Mouse (Mus musculus) cerebellum, adult 11-12 months (tissue): ENCODE results near the gene Gm47995.
"Not testable (repeated sequence)": the region's sequence is repeated elsewhere in the genome, so short reads cannot be mapped to it uniquely, and the experiment has no call there.

Source experiments
- DNase-seq: peaks from one replicate; pipeline ENCODE4 v3.0.0; 2022

Gene Gm47995

DNA sequence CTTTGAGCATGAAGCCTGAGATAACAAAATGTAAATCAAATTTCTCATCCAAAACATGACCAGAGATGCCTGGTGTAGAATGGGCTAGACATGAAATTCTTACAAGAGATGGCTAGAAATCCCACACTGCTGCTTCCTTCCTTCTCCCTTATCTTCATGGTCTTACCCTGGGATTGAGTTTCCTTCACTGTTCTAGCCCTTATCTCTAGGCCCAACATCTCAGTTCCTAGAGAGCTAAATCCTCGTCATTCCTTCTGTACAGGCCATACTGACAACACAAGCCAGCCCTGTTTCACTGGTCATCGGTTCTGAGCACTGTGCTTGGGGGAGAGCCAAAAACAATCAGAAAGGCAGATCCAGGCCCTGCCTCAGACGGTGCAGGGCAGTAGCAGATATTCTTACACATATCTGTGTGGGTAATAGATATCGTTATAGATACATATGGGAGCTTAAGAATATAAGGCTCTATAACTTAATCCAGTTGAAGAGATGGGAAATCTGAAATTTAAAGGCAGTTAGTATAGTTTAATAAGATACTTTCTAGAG lies 11.3 kb upstream of the Gm47995 start:
- not testable (repeated sequence) for DNase-seq

DNA sequence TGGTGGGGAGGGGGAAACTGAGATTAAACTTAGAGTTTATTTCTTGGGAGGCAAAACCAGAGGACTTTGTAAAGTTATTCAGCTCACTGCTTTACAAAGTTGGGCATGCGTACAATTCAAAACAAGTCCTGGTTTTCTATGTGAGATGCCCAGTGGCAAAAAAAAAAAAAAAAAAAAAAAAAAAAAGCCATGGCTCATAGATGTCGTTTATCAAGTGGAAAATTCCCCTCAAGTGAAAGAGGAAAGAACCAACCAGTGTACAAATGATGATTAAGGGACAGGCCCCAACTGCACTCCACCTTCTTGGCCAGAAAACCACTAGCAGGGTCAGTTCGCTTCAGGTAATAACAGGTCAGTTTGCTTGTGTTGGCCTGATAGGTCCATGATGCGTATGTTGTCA lies 9.8 kb upstream of the Gm47995 start:
- DNase-seq = no peak

DNA sequence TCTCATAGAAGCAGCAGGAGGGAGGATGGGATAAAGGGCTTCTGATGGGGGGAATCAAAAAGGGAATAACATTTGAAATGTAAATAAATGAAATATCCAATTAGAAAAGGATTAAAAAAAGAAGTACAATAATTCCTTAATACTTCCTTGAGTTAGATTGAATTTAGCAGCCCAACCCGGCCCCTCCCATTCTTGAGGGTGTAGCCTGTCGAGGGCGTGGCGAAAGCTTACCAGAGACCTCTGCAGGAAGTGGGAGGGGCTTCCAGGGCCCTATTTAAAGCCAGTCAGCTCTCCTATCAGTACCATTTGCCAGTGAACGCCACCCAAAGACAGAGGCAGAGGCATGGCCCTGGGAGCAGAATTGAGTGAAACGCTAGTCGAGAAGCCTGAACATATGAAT lies 6.2 kb upstream of the Gm47995 start, which contains the start of gene Gm8947:
Gene Gm8947, plus strand, starts transcription at position 302 of the 400 bp plus-strand sequence.
- not testable (repeated sequence) for DNase-seq

DNA sequence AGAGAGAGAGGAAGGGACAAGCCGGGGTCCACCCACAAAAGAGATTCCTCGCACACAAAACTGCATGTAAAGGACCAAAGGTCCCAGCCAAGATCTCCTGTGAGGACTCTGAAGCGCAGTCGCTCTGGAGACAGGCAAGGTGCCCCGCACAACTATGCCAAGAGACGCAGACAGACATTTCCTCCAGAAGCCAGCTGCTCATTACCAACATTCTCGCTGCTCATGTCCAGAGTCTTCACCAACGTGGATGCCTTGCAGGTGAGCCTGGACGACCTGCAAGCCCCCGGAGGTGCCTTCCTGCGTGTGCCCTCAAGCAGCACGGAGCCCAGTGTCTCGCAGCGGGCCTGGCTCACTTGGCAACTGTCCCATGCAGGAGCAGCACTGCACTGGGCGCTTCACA lies 5.5 kb upstream of the Gm47995 start:
- not testable (repeated sequence) for DNase-seq

DNA sequence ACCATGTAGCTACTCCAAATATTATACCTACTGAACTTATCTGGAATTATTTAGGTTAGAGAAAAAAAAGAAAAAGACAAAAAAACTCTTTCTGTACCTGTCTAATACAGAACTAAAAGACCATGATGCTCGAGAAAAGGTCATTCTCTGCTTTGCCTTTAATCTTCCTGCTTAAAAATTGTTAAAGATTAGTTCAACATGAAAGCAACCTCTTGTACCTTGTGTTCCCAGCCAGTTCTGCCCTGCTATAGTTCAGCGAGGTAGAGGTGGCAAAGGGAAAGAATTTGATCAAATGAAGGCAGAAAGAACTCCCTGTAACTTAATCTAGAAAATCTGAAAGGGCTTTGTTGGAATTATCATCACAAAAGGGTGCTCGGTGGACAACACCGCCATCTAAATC lies 2.3 kb upstream of the Gm47995 start:
- not testable (repeated sequence) for DNase-seq

DNA sequence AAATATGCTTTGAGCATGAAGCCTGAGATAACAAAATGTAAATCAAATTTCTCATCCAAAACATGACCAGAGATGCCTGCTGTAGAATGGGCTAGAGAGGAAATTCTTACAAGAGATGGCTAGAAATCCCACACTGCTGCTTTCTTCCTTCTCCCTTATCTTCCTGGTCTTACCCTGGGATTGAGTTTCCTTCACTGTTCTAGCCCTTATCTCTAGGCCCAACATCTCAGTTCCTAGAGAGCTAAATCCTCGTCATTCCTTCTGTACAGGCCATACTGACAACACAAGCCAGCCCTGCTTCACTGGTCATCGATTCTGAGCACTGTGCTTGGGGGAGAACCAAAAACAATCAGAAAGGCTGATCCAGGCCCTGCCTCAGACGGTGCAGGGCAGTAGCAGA lies 1.6 kb upstream of the Gm47995 start:
- not testable (repeated sequence) for DNase-seq

DNA sequence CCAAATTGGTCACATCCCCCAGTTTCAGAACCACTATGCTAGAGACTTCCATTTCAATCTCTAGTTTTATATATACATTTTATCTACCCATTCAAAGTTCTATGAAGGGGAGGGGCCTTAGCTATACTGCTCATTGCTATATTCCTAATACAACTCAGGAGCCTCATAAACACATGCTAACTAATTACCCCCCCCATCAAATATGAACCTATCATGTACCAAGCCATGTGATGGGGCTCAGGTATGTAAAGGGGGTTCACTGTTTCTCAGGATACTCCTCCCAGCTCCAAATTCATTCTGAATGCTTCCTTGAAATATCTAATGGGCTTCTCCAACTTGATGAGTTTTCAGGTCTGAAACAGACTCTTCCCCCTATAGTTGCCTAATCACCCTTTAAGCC lies 2.4 kb downstream of the Gm47995 start:
- DNase-seq = not testable (repeated sequence)

DNA sequence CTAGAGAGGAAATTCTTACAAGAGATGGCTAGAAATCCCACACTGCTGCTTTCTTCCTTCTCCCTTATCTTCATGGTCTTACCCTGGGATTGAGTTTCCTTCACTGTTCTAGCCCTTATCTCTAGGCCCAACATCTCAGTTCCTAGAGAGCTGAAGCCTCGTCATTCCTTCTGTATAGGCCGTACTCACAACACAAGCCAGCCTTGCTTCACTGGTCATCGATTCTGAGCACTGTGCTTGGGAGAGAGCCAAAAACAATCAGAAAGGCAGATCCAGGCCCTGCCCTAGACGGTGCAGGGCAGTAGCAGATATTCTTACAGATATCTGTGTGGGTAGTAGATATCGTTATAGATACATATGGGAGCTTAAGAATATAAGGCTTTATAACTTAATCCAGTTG lies 4.5 kb downstream of the Gm47995 start:
- DNase-seq = not testable (repeated sequence)

DNA sequence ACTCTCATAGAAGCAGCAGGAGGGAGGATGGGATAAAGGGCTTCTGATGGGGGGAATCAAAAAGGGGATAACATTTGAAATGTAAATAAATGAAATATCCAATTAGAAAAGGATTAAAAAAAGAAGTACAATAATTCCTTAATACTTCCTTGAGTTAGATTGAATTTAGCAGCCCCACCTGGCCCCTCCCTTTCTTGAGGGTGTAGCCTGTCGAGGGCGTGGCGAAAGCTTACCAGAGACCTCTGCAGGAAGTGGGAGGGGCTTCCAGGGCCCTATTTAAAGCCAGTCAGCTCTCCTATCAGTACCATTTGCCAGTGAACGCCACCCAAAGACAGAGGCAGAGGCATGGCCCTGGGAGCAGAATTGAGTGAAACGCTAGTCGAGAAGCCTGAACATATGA lies 5.6 kb downstream of the Gm47995 start, which contains the start of gene 3110040M04Rik:
Gene 3110040M04Rik, plus strand, starts transcription at position 304 of the 400 bp plus-strand sequence.
- DNase-seq = not testable (repeated sequence)

DNA sequence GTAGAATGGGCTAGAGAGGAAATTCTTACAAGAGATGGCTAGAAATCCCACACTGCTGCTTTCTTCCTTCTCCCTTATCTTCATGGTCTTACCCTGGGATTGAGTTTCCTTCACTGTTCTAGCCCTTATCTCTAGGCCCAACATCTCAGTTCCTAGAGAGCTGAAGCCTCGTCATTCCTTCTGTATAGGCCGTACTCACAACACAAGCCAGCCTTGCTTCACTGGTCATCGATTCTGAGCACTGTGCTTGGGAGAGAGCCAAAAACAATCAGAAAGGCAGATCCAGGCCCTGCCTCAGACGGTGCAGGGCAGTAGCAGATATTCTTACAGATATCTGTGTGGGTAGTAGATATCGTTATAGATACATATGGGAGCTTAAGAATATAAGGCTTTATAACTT lies 10.2 kb downstream of the Gm47995 start:
- DNase-seq = not testable (repeated sequence)

DNA sequence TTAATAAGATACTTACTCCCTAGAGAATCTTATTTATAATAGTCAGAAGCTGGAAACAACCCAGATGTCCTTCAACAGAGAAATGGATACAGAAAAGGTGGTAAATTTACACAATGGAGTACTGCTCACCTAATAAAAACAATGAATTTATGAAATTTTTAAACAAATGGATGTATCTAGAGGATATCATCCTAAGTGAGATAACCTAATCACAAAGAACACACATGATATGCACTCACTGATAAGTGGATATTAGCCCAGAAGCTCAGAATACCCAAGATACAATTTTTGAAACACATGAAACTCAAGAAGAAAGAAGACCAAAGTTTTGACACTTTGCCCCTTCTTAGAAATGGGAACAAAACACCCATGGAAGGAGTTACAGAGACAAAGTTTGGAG lies 10.7 kb downstream of the Gm47995 start:
- not testable (repeated sequence) for DNase-seq

DNA sequence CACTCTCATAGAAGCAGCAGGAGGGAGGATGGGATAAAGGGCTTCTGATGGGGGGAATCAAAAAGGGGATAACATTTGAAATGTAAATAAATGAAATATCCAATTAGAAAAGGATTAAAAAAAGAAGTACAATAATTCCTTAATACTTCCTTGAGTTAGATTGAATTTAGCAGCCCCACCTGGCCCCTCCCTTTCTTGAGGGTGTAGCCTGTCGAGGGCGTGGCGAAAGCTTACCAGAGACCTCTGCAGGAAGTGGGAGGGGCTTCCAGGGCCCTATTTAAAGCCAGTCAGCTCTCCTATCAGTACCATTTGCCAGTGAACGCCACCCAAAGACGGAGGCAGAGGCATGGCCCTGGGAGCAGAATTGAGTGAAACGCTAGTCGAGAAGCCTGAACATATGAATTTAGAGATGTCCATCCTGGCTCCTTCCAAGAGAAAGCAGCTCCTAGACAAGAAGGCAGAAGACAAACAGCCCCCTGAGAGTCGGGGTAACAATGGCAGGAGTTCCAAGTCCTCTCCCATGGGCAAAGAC lies 11.6 kb downstream of the Gm47995 start, which contains the start of gene Gm47996:
Gene Gm47996, plus strand, starts transcription at position 308 of the 532 bp plus-strand sequence.
- DNase-seq = not testable (repeated sequence)

DNA sequence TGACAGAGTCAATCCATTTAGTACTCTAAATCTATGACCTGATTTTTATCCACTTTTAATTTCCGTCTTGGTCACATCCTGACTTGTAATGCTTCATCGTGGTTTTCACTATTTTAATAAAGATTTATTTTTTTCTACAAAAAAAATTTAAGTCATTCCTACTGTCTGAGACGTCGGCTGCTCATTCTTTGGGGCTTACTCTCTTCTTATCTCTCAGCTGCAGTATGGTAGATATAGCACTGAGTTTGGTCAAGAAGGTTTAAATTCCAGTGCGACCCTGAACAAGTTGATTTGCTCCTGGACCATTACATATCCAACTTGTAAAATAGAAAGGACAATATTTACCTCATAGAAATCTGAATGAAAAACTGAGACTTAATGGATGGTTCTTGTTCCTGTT lies 13.4 kb downstream of the Gm47995 start:
- DNase-seq = not testable (repeated sequence)

DNA sequence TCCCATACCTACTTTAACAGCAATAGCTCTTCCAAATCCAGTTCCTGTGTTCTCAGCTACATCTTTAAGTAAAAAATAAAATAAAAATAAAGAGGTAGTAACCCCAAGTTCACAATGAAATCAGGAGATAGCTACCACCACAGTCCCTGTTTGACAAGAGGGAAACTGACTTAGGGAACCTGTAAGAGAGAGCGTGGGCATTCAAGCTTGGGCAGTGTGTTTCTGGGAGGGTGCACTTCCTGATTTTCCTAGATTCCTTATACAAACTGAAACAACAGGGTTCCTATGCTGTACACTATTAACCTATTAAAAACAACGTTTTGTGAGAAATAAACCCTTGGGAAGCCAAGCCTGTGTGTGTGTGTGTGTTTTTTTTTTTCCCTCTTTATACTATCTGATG lies 16.6 kb downstream of the Gm47995 start:
- no peak for DNase-seq

DNA sequence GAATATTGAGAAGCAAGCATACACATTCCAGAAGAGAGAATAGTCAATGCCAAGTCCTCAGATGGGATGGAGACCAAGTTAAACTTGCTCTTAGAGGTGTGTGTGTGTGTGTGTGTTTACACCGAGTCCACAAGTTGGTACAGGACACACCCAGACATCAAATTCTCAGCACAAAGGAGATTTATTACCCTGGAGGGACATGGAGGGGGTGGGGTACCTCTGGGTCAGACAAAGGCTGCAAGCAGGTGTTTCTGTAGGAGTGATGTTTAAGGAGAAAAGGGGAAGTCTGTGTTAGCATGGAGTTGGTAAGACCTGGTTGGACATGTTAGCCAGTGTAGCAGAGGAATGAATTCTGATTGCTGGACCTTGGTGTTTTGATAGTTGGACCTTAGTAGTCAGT lies 17.7 kb downstream of the Gm47995 start:
- DNase-seq = no peak

DNA sequence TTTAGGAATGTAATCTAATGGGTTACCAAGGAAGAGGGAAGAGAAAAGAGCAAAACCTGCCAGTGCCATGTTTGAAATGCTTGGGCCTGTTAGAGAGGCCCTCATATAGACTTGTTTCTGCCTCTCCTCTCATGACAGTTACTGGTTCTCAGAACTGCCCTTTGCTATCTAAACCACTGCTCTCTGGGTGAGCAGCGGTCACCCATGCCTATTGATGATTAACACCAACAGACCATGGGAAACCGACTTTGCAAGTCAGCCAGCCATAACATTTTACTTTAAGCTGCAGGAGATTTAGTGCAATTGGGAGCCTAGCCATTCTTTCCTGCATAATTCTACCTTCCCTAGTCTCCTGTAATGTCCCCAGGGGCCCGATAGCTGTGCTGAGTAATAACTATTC lies 18.2 kb downstream of the Gm47995 start:
- DNase-seq = no peak

DNA sequence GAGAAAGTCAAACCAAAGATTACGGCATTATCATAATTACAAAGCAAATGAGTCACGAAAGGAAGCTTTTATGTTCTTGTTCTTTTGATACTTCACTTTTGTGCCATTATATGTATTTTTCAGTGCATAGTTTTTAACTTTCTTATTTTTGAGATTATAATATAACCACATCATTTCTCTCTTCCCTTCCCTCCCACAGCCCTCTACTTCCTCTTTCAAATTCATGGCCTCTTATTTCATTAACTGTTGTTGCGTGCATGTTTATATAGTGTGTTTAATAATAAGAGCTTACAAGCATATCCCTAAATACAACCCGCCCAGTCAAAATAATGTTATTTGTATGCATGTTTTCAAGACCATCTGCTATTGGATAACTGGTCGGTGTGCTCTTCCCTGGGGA lies 20.8 kb downstream of the Gm47995 start:
- DNase-seq = no peak

DNA sequence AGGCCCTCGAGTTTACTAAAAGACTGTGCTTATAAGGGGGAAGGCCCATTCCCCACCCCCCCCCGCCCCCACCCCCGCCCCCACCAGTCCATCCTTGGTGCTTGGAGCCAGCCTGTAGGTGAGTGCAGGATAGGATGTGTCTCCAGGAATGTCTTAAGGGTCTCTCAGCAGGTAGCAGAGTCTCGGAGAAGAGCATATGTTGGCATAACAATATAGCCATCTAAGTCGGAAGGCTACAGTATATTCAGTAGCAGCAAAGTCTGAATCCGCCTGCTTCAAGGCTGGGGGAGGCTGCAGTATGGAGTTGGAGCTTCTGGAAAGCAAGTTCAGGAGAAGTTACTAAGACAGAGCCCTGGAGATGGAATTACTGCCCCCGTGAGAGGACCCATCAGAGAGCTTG lies 21.9 kb downstream of the Gm47995 start:
- DNase-seq = no peak

DNA sequence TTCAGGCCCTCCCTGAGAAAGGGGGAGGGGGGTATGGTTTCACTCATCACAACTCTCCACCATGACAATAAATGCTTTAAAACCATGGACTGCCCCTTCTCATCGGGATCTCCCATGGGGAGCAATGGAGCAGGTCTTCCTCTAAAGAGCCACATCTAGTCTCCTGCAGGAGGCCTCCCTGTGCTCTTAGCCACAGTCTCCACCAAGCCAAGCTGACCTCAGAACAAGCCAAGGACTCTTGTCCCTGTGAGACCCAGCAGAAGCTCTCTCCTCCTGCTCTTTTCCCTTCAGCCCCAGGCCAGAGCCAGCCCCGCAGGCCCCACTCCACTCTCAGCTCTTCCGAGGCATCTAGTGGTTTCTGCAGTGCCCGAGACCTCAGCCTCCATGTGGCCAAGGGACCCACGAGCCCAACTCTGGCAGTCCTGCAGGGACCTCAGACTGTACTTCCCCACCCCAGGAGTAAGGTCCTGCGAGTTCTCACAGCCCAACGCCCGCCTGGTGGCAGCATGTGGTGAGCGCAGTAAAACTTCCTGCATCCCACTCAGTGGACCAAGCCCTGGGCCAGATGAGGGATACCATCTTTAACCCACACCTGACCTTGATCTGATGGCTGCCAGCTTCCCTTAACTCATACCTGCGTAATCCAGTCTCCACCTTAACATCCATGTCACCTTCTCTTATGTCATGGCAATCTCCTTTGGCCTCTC lies 24.5 kb downstream of the Gm47995 start:
- DNase-seq = no peak

DNA sequence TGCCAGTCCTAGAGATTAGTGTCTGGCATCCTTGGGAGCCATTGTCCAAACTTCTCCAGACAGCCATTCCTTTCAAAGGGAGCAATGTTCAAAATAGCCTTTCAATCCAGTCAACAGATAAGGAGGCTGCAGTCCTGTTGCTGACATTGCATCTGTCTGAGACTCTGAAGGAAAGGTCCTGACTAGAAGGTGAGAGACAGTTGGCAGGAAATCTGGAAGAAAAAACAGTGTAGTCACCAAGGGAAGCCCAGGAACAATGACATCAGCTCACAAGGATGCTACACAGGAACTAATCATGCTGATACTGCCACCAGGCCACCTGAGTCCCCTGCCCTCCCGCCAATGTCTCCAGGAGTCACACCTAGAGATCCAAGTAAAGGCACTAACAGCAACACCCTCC lies 25.1 kb downstream of the Gm47995 start:
- DNase-seq = no peak

DNA sequence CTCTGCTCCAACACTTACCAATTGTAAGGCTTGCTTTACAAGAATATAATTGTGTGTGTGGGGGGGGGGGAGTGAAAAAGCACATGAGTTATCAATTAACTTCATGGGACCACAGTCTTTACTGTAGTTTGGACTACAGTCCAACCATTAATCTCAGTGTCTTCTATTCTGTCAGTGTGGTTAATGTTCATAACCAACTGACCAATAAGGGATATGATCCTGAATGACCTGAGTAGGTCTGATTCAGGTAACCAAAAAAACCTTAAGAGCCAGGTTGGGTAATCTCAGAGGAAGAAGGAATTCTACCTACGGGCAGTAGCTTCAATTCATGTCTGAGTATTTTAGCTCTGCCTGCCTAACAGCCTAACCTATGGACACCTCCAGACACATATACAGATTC lies 26.3 kb downstream of the Gm47995 start:
- no peak for DNase-seq

DNA sequence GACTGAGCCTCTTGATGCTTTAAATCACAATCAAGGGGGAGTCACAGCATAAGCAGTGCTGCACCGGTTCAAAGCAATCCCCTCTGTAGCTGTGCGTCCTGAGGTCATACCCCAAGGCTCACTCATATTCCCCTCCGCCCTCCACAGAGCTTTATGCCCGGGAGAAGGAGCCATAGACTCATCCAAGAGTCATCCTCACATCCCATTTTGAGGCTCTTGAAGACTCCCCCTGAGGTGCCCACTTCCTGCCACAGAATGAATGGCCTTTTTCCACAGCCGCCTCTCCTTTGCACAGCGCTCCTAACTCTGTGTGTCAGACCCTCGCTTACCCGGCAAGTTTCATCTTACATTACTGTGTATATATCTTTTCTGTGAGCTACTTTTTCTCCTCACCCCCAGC lies 29.3 kb downstream of the Gm47995 start:
- no peak for DNase-seq

DNA sequence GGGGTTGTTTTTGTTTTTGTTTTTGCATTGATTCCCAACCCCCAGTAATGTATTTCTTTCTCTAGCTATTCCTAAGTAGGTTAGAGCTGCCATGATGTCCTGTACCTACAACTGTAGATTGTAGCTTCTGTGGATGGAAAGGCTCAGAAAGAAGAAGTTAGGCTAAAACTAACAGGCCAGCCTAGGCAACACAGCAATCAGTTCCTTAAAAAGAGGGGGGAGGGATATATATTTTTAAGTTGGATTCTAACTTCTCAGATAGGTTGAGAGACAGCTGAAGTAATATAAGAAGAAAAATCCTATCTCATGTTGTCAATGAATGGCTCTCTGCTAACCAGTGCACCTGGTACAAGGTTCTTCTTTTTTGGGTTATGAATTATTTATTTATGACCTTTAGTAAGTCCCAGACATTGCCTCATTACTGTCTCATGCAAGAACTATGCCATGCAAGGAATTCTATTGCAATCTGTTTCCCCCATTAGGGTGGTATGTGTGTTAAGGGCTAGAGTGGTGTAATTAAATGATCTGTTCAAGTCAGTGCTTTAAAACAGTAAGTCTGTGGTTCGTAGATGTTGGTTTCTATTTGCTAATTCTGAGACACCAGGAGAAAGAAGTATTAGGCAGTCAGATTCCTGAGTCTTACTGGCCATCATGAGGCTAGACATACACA lies 30.2 kb downstream of the Gm47995 start:
- no peak for DNase-seq

DNA sequence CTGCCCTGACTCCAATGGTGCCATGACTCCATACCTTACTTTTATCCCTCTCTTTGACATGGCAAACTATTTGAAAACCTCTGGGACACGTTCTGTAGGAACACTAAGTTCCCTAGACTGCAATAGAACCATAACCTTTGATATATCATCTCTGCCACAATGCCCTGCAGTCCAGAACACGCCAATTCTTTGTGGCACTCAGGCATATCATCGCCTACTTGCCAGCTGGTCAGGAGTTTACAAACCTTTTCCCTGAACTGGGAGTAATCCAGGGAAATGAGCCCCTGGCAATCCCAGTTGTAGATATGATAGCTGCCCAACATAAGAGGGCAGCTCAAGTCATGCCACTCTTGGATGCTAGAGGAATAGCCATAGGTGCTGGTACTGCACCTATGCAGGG lies 34.1 kb downstream of the Gm47995 start:
- DNase-seq = no peak
